Mouse (Mus musculus) C2C12 (cell line): ENCODE measurements at regions not wholly inside any gene's neighbourhood (a gene's known extent, or its start where the extent isn't known, plus 50 kb on each side); places are given as distances from the start of the nearest gene placed in this dataset.

ENCODE experiments used
- H3K27me3 ChIP-seq: one replicate; pipeline ENCODE4 v1.6.1; 2011; ENCODE audit not compliant: control insufficient read depth, insufficient read depth, insufficient read length
- H3K36me3 ChIP-seq: one replicate; pipeline ENCODE4 v1.6.1; 2011; ENCODE audit not compliant: control insufficient read depth, insufficient read depth
- H3K4me3 ChIP-seq: one replicate; pipeline ENCODE4 v1.5.1; 2011; ENCODE audit warnings: mild to moderate bottlenecking, control low read depth; ENCODE audit not compliant: poor library complexity, insufficient read depth, severe bottlenecking
- H3K79me2 ChIP-seq: one replicate; pipeline ENCODE4 v1.6.1; 2011; ENCODE audit not compliant: control insufficient read depth, insufficient read depth
- H3K79me3 ChIP-seq: one replicate; pipeline ENCODE4 v1.6.1; 2011; ENCODE audit warnings: low read depth, control low read depth
- H3ac ChIP-seq: one replicate; pipeline ENCODE3; 2011; ENCODE audit warnings: low read depth; ENCODE audit not compliant: control insufficient read depth, insufficient read length
- CEBPB ChIP-seq: IDR thresholded peaks from one replicate; pipeline ENCODE4 v1.6.1; 2011; ENCODE audit warnings: low read depth, mild to moderate bottlenecking, control low read depth, moderate library complexity
- CTCF ChIP-seq: IDR thresholded peaks from one replicate; pipeline ENCODE4 v1.5.1; 2011; ENCODE audit not compliant: control insufficient read depth, insufficient read depth, insufficient read length
- FOSL1 ChIP-seq: IDR thresholded peaks from one replicate; pipeline ENCODE4 v1.8.0; 2011; ENCODE audit warnings: mild to moderate bottlenecking, low read length; ENCODE audit not compliant: poor library complexity, insufficient read depth, severe bottlenecking
- MAX ChIP-seq: IDR thresholded peaks from one replicate; pipeline ENCODE4 v1.6.1; 2011; ENCODE audit warnings: mild to moderate bottlenecking, control low read depth
- MYOD1 ChIP-seq: IDR thresholded peaks from one replicate; pipeline ENCODE4 v1.6.1; 2011; ENCODE audit warnings: low read depth; ENCODE audit not compliant: control insufficient read depth, insufficient read length
- MYOG ChIP-seq: IDR thresholded peaks from one replicate; pipeline ENCODE4 v1.6.1; 2011; ENCODE audit not compliant: control insufficient read depth, insufficient read length; ENCODE audit errors: extremely low read depth
- USF1 ChIP-seq: IDR thresholded peaks from one replicate; pipeline ENCODE4 v1.6.1; 2011; ENCODE audit warnings: low read depth, mild to moderate bottlenecking, control low read depth, moderate library complexity

DNA sequence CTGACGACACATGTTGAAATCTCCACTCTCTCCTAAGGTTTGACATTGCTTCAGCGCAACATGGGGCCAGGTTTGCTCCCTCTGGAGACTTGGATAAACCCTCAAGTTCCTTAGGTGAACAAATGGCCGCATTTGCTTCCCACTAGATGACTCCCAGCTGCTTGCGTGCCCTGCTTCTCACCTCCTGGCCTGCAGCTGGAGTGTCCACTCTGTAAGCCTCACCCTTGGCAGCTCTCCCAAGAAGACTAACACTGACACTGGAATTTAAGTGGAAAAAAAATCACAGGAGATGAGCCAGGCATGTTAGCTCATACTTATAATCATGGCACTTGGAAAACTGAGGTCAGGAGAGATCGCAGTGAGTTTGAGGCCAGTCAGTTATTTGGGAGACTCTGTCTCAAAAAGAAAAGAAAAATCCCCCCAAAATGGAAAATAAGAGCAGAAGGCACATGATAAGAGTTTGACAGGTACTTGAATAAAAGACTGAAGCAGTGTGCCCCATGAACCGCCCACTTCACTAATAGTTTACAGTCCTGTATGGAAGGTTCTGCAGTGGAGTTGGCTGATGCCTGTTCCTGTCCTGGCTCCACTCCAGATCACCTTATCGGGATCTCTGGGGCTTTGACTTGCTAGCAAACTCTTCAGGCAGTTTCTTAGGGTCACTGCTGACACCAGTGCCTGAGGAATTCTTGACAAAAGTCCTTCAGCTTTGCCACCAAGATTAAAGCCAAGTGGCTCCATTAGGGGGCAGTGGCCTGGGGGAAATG, 70.9 kb upstream of the Vangl1 start:
- no peak for TF ChIP-seq FOSL1
- TF ChIP-seq MYOD1, result no peak
- no peak for TF ChIP-seq USF1
- TF ChIP-seq MAX, result no peak
- no peak for TF ChIP-seq MYOG
- TF ChIP-seq CEBPB, result no peak
- TF ChIP-seq CTCF, result no peak
- H3K79me2 ChIP-seq, result no peaks in the 10 kb centered on the region
- no peaks in the 10 kb centered on the region for H3K79me3 ChIP-seq
- no peaks in the 10 kb centered on the region for H3K36me3 ChIP-seq
- no peak overlapping the region for H3K4me3 ChIP-seq
- H3K27me3 ChIP-seq, result no peaks in the 10 kb centered on the region
- H3ac ChIP-seq, result no peak overlapping the region

DNA sequence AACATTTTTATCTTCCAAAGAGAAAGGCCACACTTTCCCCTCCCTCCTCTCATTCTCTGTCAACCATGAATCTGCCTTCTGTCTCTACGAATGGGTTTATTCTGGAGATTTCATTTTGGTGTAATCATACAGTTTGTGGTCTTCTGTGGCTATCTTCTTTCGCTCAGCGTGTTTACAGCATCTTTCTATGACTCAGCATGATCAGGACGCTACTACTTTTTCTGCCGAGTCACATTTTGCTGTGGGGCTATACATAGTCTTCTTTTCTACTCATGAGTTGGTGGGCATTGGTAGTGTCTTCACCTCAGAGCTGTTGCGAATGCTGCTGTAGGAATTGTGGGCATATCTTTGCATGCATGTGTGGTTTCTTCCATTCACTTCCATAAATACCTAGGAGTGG, 66.3 kb upstream of the Vangl1 start:
- no peaks in the 10 kb centered on the region for H3K79me3 ChIP-seq
- no peak overlapping the region for H3K4me3 ChIP-seq
- H3K27me3 ChIP-seq, result no peaks in the 10 kb centered on the region
- no peaks in the 10 kb centered on the region for H3K36me3 ChIP-seq
- no peak overlapping the region for H3ac ChIP-seq
- no peak for TF ChIP-seq CTCF
- no peak for TF ChIP-seq MYOD1
- no peak for TF ChIP-seq MAX
- TF ChIP-seq USF1, result no peak
- TF ChIP-seq CEBPB, result no peak
- no peak for TF ChIP-seq MYOG
- no peak for TF ChIP-seq FOSL1
- H3K79me2 ChIP-seq, result no peaks in the 10 kb centered on the region

GRCm38 (mm10) chr3:102270257-102270656, 65.8 kb upstream of the Vangl1 start:
- Histone ChIP-seq H3K27me3 (no peaks in the 10 kb centered on the region), H3K79me3 (no peaks in the 10 kb centered on the region), H3ac (no peak overlapping the region), H3K4me3 (no peak overlapping the region), H3K36me3 (no peaks in the 10 kb centered on the region), H3K79me2 (no peaks in the 10 kb centered on the region)
- TF ChIP-seq MAX (no peak), MYOG (no peak), FOSL1 (no peak), CTCF (no peak), MYOD1 (no peak), CEBPB (no peak), USF1 (no peak)

DNA sequence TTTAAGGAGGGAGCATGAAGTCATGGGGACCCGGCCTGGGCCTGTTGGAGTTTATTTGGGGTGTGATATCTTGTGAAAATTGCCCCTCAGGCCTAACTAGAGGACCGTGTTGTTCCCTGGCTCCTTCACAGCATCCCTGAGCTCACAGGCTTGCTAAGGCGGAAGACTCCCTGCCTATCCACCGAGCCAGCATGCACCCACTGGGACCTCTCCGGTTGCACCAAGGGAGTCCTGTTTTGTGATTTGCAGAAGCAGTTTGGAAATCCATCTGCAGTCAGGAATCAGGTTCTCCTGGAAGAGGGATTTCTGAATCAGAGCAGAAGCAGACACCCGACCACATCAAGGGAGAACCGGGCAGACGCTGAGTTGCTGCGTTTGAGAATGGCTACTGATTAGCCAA, 61.6 kb upstream of the Vangl1 start:
- no peak for TF ChIP-seq CTCF
- TF ChIP-seq MAX, result no peak
- no peak for TF ChIP-seq USF1
- no peak for TF ChIP-seq CEBPB
- TF ChIP-seq FOSL1, result no peak
- no peak for TF ChIP-seq MYOD1
- TF ChIP-seq MYOG, result no peak
- Histone ChIP-seq H3K79me3 (no peaks in the 10 kb centered on the region), H3K27me3 (no peaks in the 10 kb centered on the region), H3ac (no peak overlapping the region), H3K79me2 (no peaks in the 10 kb centered on the region), H3K4me3 (no peak overlapping the region), H3K36me3 (no peaks in the 10 kb centered on the region)

DNA sequence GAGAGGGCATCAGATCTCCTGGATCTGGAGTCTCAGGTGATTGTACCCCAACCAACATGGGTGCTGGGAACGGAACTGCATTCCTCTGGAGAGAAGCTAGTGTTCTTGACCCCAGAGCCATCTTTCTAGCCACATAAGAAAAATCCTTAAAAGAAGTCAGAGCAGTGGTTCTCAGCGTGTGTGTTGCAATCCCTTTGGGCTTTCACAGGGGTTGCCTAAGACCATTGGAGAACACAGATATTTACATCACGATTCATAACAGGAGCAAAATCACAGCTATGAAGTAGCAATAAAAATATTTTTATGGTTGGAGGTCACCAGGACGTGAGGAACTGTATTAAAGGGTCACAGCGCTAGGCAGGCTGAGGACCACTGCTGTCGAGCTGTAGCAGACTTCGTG, 60.7 kb upstream of the Vangl1 start:
- TF ChIP-seq MYOG, result no peak
- peak; percentile 70 for TF ChIP-seq CEBPB
- no peak for TF ChIP-seq USF1
- no peak for TF ChIP-seq MAX
- no peak for TF ChIP-seq CTCF
- TF ChIP-seq MYOD1, result no peak
- Histone ChIP-seq H3ac (no peak overlapping the region), H3K79me3 (no peaks in the 10 kb centered on the region), H3K27me3 (no peaks in the 10 kb centered on the region), H3K4me3 (no peak overlapping the region), H3K36me3 (no peaks in the 10 kb centered on the region), H3K79me2 (no peaks in the 10 kb centered on the region)

GRCm38 (mm10) chr3:102263326-102263725, 58.8 kb upstream of the Vangl1 start:
- Histone ChIP-seq H3K27me3 (no peaks in the 10 kb centered on the region), H3K36me3 (no peaks in the 10 kb centered on the region), H3K79me2 (no peaks in the 10 kb centered on the region), H3K79me3 (no peaks in the 10 kb centered on the region), H3ac (no peak overlapping the region), H3K4me3 (no peak overlapping the region)
- TF ChIP-seq MYOD1, result no peak
